Mouse (Mus musculus) splenic B cell, adult 2 months (primary cell): ENCODE results near the gene Ces2b.
"Not testable (repeated sequence)": the region's sequence is repeated elsewhere in the genome, so short reads cannot be mapped to it uniquely, and the experiment has no call there.

Source experiments
- DNase-seq: peaks from one replicate; pipeline ENCODE4 v3.0.0-alpha.2; 2011; ENCODE audit warnings: low read depth, low spot score
- H3K27me3 ChIP-seq: 2 replicates; pipeline ENCODE4 v1.6.1; 2012; ENCODE audit warnings: mild to moderate bottlenecking, low read length, moderate library complexity, mixed read lengths; ENCODE audit not compliant: control insufficient read depth, poor library complexity, insufficient read depth, severe bottlenecking
- H3K36me3 ChIP-seq: 2 replicates; pipeline ENCODE4 v1.6.1; 2012; ENCODE audit warnings: mild to moderate bottlenecking, low read length, moderate library complexity, mixed read lengths; ENCODE audit not compliant: control insufficient read depth, poor library complexity, insufficient read depth, severe bottlenecking

Ces2b gene

GRCm38 (mm10) chr8:104868876-104869275 lies 37.5 kb downstream of the Ces2b start:
- H3K27me3 ChIP-seq, H3K36me3 ChIP-seq, DNase-seq: not testable (repeated sequence)

DNA sequence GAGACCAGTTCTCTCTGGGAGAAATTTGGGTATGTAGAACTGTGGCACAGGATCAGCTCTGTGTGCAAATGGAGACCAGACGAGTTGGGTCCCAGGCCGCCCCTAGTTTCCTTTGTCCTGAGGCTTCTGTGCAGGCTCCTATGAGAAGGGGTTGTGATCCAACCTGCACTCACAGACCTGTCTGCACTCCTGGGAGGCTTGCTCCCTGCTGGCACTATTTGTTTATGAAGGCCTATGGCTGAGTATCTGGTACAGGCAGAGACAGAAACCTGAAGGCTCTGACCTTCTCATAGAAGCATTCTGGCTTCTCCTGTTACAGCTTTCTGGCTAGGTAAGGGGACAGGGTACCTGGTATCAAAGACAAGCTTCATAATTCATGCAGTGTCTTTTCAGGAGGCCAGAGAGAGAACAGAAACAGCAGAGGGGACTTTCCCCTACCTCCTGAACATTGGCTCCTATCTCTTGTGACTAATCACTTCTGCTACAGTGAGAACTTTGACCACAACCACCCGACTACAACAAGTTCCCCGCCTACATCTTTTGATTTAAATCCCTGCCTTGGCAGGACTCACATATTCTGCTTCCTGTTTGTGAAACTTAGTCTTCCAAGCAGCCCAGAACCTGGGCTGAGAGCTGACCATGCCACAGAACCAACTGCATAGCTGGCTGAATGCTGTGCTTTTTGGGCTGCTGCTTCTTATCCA lies 55.0 kb downstream of the Ces2b start:
- not testable (repeated sequence) for H3K36me3 ChIP-seq, H3K27me3 ChIP-seq, DNase-seq
